Mouse (Mus musculus): ENCODE results near the gene Osmr.

DNA sequence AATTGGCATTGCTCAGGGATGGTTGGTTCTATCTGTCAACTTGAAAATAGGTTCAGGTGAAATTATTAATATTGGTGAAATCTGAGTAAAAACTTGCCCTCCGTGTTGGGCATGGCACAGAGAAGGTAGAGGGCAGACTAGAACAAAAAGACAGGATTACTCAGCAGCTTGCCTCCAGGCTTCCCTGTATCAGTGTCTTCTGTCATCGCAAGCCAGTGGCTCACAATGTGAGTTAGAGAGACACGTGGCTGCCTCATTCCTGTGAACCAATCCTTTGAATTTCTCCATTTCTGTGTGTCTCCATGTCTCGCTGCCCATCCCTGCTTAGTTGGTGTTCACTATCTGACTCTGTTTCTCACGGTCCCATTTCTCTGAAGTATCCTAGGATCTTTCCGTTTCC, 44.6 kb upstream of the Osmr start:
- TF ChIP-seq GATA1 (IDR thresholded peaks at IDR 0.05; ENCODE audit: borderline replicate concordance, low read length) (no peak), FLI1 (IDR thresholded peaks at IDR 0.05; ENCODE audit: low read length) (no peak)
